Mouse (Mus musculus) adrenal gland, postnatal 10 days (tissue): Measurements from ENCODE around the gene Hist2h2aa2. TPM values are rescaled to one million over a fixed set of nuclear protein-coding genes. Genes with fewer than 3 reads are reported as not detected.
"Not testable (repeated sequence)": the region's sequence is repeated elsewhere in the genome, so short reads cannot be mapped to it uniquely, and the experiment has no call there.

Experiments used
- DNase-seq: peaks from one replicate; pipeline ENCODE4 v3.0.0; 2021; ENCODE audit warnings: mixed read lengths
- long read RNA-seq, 2 experiments: library from polyadenylated mRNA; stranded (forward); transcript quantifications; one replicate each; pipeline ENCODE4 v2.0.0; 2021
- total RNA-seq, 2 experiments: library from RNA; stranded (reverse); gene quantifications; 2 replicates each; pipeline ENCODE4 v1.2.3; 2021

Hist2h2aa2 gene
- 1,000 to 10,000 TPM in 1 of 2 experiments, 100 to 1,000 TPM in 1; 944 to 1,071 TPM for total RNA-seq
- long read RNA-seq, experiment 1, transcript Hist2h2aa2-201 (1 exons, 528 nt): major isoform, 59 of 59 reads
- long read RNA-seq, experiment 1, partial matches to known transcripts: 0 of 59 reads
- long read RNA-seq, experiment 1, other reads (novel, unspliced or antisense): 0 of 59 reads
- long read RNA-seq, experiment 2, transcript Hist2h2aa2-201 (1 exons, 528 nt): major isoform, 50 of 50 reads
- long read RNA-seq, experiment 2, partial matches to known transcripts: 0 of 50 reads
- long read RNA-seq, experiment 2, other reads (novel, unspliced or antisense): 0 of 50 reads

DNA sequence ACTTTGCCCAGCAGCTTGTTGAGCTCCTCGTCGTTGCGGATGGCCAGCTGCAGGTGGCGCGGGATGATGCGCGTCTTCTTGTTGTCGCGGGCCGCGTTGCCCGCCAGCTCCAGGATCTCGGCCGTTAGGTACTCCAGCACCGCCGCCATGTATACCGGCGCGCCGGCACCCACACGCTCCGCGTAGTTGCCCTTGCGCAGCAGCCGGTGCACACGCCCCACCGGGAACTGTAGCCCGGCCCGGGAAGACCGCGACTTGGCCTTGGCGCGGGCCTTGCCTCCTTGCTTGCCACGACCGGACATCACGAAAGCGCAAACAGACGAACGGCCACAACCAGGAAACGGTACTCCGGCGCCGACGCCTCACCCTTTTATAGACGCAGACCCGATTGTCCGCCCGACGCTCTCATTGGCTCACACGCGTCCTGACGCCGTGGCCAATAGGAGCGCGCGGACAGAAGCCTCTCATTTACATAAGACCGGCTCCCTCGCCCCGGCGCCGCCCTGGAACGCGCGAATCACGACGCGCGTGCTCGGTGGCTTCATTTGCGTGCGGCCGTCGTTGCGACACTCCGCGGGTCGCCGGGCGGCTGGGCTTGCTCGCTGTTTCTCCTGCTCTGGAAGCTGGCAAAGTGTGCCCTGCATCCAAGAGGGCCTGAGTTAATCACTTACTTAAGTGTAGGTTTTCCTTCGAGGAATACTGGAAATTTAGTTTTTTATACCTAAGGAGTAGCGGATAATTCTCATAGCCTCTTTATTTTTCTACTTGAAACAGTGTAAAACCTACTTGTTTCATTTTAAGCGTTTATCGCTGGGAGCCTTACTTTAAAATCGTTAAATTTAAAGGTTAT is at the start of gene Hist2h2aa2:
Hist2h2aa2 (minus strand) TSS at position 328 of the 850 bp plus-strand sequence.
- DNase-seq: peak; percentile 96

GRCm38 (mm10) chr3:96289201-96289600 is 49.1 kb upstream of the Hist2h2aa2 start:
- DNase-seq: no peak

DNA sequence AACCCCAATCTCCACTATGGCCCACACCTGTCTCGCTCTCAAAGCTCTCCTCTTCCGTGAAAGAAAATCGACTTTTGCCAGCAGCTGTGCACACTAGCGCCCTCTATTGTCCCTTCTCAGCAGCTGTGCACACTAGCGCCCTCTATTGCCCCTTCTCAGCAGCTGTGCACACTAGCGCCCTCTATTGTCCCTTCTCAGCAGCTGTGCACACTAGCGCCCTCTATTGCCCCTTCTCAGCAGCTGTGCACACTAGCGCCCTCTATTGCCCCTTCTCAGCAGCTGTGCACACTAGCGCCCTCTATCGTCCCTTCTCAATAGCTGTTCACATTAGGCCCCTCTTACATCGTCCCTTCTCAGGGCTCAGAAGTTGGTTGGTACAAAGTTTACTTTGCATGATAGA is 47.3 kb upstream of the Hist2h2aa2 start:
- DNase-seq: not testable (repeated sequence)

DNA sequence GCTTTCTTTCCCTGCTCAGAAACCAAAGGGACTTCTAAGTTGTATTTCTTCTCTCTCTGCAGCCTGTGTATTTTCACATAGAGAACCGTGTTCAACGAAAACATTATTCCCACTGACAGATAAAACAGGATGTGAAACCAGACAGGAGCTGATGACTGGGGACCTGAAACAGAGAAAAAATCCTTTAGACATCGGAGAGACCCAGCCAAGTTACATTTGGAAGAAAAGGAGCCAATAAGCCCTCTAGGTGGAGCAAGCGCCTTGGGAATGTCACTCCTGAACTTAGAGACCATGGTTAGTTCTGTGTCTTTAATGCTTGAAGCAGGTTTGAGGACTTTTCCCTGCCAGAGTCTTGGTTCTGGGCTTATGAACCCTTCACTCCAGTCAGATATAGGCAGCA is 44.4 kb upstream of the Hist2h2aa2 start:
- peak; percentile 49 for DNase-seq

GRCm38 (mm10) chr3:96280660-96281059 is 40.6 kb upstream of the Hist2h2aa2 start:
- no peak for DNase-seq

- peak; percentile 94 for DNase-seq
These were observed 37.9 kb upstream of the Hist2h2aa2 start for GRCm38 (mm10) chr3:96277800-96278624.

DNA sequence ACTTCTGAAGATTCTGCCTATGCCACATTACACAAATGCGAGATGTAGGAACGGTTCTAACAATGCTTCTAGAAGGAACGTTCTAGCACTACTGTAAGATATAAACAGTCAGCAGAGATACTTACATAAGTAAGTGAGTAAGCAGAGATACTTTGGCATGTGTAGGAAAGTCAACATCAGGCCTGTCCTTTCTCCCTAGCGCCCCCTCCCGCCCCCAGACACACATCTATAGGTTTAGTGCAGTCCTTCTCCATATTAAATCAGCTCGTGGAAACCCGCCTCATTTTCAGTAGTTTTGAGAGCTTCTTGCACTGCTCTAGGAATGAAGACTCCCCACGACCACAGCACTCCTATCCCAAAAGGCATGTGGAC is 37.3 kb upstream of the Hist2h2aa2 start:
- DNase-seq: peak; percentile 38

DNA sequence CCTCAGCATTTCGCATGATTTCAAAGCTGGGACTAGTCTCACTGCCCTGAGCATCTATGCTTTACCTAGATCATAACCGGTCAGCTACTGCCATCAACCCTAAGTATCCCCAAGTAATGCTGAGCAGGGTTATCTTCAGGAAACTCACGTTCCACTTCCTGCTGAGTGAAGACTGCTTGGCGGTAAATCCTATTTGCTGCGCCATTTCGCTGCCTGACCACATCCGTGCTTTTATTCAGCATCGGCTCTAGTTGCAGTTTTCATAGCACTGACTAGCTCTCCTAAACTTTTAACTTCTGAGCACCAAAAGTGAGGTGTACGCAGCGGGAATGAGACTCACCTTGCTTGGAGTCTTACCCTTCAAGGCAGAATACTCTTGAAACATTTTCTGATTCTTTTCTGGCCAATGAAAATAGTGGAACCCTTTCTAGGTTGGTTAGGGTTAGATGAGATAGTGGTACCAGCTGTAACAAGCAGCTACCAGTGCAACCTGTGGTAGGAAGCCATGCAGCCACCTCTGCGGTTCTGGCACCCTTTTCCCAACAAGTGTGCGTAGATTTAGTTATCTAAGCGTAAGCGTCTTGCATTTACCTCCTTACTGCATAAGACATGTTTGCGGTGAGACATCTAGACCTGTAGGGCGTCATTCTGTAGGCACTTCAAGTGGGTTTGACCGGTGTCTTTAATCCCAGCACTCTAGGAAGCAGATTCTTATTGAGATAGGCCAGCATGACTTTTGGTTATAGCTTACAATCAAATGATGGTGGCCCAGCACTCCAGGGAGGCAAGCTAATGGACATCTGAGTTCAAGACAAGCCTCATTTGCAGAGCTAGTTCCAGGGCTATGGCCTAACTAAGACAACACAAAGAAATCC is 33.8 kb upstream of the Hist2h2aa2 start:
- no peak for DNase-seq

DNA sequence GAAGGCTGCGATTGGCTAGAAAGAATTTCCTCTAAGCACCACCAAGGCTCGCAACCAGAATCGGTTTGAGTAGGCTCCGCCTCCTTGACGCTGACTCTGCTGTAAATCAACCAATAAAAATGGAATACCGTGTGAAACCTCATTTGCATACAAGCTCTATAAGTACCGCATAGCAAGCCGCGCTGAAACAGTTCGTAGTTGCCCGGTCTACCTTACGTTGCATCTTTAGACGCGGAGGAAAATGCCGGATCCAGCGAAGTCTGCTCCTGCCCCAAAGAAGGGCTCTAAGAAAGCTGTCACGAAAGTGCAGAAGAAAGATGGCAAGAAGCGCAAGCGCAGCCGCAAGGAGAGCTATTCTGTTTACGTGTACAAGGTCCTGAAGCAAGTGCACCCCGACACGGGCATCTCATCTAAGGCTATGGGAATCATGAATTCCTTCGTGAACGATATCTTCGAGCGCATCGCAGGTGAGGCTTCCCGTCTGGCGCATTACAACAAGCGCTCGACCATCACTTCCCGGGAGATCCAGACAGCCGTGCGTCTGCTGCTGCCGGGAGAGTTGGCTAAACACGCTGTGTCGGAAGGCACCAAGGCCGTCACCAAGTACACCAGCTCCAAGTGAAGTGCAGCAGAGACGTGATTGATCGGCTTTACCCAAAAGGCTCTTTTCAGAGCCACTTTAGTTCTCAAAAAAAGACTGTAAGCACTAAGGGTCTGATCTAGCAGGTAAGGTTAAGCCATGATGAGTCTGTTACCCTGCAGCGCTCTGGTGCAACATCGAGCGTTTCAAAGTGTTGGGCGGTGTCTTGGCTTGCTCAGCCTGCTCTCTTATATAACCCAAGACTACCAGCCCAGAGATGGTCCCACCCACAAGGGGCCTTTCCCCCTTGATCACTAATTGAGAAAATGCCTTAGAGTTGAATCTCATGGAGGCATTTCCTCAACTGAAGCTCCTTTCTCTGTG is 29.7 kb upstream of the Hist2h2aa2 start, which contains the start of gene Hist2h2bb:
Hist2h2bb (plus strand) TSS at position 242 of the 964 bp plus-strand sequence.
- peak; percentile 89 for DNase-seq

DNA sequence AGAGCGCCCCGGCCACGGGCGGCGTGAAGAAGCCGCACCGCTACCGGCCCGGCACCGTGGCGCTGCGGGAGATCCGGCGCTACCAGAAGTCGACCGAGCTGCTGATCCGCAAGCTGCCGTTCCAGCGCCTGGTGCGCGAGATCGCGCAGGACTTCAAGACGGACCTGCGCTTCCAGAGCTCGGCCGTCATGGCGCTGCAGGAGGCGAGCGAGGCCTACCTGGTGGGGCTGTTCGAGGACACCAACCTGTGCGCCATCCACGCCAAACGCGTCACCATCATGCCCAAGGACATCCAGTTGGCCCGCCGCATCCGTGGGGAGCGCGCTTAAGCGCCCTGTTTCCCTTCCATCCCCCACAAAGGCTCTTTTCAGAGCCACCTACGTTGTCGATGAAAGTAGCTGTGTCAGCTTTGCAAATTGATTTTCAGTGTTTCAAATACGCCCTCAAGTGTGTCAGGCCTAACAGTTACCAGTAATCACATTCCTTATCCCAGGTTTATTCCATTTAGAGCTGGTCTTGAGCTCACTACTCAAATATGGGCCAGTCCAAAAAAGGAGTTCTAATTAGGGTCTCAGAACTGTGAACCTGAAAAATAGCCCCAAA is 28.8 kb upstream of the Hist2h2aa2 start:
- DNase-seq: peak; percentile 26

- peak; percentile 91 for DNase-seq
These were observed 28.1 kb upstream of the Hist2h2aa2 start, which contains the start of gene Hist2h3b for GRCm38 (mm10) chr3:96268051-96268775. Hist2h3b (plus strand) TSS chr3:96268654.

DNA sequence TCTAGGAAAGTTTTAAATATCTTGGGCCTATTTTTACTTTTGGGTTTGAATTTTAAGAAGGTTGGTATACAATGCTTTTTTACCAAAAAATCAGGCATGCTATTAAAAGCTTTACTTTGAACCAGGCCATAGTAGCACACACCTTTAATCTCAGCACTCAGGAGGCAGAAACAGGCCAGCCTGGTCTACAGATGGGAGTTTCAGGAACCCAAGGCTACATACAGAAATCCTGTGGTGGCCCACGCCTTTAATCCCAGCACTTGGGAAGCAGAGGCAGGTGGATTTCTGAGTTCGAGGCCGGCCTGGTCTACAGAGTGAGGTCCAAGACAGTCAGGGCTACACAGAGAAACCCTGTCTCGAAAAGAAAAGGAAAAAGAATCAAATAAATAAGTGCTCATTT is 27.5 kb upstream of the Hist2h2aa2 start:
- DNase-seq: no peak

GRCm38 (mm10) chr3:96266132-96266710 is 26.1 kb upstream of the Hist2h2aa2 start:
- DNase-seq: no peak

DNA sequence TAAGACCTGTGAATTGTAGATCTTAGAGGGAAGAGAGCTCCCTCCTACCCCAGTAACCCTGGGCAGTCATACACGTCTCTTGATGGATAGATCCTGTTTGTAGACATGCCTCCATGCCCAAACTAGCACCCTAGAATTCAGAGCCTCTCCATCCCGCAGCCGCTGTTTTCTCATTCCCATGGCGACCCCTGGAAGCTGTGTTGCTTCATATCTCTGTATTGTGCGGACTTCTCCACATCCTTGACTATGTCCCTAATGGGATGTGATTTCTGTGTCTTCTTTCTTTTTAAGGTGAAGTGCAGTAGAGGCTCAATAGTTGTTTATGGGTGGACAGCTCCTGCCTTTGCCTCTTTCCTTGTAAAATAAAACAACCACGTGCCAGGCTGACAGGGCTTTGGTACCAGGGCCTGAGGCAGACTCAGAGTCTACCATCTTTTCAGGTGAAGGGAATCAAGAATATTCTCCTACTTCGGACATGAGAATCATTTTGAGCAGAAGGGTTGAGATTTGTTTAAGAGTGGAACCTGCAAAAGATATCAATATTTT is 24.4 kb upstream of the Hist2h2aa2 start:
- no peak for DNase-seq

GRCm38 (mm10) chr3:96263558-96264403 is 23.7 kb upstream of the Hist2h2aa2 start:
- peak; percentile 66 for DNase-seq

GRCm38 (mm10) chr3:96262979-96263550 is 23.0 kb upstream of the Hist2h2aa2 start, which contains the start of gene Hist2h4:
Hist2h4 (minus strand) TSS chr3:96263311.
- peak; percentile 95 for DNase-seq
